Mouse (Mus musculus): Measurements from ENCODE around the gene Mpv17l.
"Not testable (repeated sequence)": the region's sequence is repeated elsewhere in the genome, so short reads cannot be mapped to it uniquely, and the experiment has no call there.

DNA sequence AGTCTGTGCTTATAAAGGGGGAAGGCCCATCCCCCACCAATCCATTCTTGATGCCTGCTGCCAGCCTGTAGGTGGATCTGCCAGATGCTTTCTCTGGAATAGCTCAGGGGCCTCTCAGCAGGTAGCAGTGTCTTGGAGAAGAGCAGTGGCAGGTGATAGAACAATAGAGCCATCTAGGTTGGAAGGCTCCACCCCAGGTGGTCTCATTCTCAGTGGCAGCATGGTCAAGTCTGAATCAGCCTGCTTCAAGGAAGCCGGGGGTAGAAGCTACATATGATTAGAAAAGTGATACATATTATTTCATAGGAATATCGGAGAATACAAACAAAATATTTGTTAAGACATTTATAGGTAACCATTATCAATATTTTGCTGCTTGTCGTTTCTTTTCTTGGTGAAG is 78.8 kb downstream of the Mpv17l start:
- TF ChIP-seq CTCF (IDR thresholded peaks at IDR 0.05; ENCODE audit: control insufficient read depth, insufficient read depth, insufficient replicate concordance, low read depth, low read length); POLR2A (IDR thresholded peaks at IDR 0.05; ENCODE audit: control insufficient read depth, low read depth, low read length): not testable (repeated sequence)

Data from testis, adult 2 months (tissue).